Mouse (Mus musculus): Measurements from ENCODE around the gene Trio. TPM values are rescaled to one million over a fixed set of nuclear protein-coding genes. Genes with fewer than 3 reads are reported as not detected.

Trio gene
- total RNA-seq, 2 experiments from 2014 or later, result 206 to 216 TPM

GRCm38 (mm10) chr15:27951195-27951594 is 74.5 kb downstream of the Trio start:
- DNase-seq (ENCODE audit: low spot score in 2 of 2), result no peak

DNA sequence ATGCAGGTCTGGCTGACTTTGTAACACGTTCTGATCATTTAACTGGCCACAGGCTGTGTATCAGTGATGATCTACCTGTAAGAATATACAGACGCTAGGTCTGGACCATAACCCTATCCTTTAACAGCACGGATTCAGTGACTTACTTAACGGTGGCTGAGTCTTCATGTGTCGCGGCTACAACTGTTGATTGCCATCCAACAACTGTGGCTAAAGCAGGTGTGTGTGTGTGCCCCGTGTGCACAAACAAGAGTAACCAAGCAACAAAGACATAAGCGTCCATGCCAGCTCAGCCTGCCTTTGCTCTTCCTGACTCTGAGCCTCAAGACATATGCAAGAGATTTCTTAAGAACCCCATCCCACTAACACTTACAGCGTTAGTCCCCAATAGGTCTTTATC is 76.5 kb downstream of the Trio start:
- no peak for DNase-seq (ENCODE audit: low spot score in 2 of 2)

DNA sequence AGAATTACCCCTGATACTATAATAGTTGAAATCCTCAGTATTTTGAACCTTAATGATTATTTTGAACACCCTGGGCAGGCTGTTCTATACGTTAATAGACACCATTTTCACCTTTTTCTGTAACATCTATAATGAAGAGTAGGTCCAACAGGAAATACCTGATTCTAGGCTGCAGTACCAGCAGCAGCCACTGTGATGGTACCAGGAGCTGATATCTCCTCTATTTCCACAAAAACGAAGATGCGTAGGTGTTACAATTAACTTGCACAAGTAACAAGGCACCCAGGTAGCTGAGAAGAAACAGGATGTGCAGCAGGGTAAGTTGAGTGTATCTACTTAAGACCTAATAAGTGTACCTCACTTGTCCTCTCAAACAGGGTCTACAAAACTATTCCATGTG is 77.8 kb downstream of the Trio start:
- no peak for DNase-seq (ENCODE audit: low spot score in 2 of 2)

DNA sequence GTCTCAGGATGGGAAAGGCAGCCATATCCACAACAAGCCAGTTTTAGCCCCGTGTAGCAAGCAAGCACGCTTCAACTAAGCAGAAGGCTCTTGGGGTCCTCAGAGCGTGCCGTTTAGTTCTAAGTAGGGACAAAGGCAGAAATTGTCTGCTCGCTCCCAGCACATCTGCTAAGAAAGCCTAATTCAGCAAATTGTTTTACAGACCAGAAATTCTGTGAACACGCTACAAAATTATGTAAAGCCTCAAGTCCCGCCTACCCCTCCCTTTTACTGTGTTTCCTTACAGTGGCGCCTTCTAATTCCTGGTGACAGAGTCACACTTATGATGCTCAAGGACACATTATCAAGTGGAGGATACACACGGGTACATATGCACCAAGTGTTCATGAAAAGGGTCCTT is 80.1 kb downstream of the Trio start:
- peak in 1 of 2 experiments; percentile 13 for DNase-seq (ENCODE audit: low spot score in 2 of 2)

DNA sequence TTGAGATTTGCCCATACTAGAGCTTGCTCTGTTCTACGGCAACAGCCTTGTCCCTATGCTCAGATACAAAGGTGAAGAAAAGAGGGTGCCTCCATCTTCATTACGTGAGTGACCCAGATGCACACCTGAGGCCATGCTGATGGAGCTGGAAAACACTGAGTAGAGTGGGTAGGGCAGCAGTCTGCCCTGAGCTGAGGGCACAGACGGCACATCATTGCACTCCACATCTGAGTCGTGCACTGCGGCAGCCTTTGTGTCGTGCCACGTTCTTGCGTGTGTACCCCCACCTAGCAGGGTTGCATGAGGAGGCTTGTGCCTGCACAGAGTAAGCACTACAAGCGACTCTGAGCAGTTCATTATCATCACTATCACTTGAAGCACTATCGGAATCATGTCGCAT is 80.8 kb downstream of the Trio start:
- no peak for DNase-seq (ENCODE audit: low spot score in 2 of 2)

DNA sequence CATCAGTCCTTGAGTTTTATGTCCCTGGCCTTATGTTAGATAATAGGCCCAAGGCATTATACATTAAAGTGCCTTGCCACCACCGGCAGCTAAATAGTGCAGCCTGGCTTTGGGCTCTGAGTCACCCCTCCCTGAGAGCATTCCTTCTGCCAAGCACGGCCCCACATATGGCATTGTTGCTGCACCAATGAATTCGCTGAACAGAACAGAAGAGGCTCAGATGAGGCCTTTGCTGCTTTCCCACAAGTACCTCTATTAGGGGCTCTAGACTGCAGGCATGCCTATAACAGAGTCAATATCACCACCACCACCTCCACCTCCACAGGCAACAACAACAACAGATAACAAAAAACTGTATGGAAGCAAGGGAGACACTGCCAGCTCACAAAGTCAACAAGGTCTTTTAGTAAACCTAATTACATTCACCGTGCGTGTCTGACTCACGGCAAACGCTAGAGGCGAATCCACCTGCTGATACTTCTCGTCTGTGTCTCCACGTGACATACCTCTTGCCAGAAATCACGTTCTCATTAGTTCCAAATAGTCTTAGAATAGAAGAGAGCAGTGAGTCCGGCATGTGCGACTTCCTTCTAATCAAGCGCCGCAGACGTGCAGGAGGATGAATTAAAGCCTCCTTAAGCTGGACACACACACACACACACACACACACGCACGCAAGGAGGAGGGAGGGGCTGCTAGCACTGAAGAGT is 82.0 kb downstream of the Trio start:
- DNase-seq (ENCODE audit: low spot score in 2 of 2), result peak; percentile 43 to 65

DNA sequence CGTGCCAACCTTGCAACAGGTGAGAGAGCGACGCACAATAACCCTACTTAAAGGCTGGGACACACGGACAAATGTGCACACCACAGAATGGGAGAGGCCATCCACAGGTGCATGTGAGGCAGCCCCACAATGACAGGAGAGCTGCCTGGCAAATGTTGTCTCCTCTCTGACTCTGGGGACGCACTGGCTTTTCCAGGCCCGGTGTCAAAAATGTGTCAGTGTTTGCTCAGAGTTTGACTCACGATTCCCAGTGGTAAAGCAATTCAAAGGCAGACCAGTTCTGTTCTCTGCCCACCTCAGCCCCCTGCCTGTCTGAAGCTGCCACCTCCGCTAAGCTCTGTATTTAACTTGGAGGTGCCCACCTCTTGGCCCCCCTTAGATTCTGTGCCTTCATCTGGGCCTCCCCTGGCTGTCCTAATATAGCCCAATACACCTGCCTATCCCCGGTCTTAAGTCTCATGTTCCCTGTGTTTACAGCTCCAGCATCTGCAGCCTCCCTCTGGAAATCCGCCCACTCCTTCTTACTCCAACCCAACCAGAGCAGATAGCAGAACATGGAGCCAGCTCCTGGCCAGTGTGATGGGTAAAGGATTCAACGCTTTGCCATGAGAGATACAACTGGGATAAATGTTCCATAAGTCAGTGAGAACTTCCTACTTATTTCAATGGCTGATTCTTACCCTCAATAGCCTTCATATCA is 83.3 kb downstream of the Trio start:
- DNase-seq (ENCODE audit: low spot score in 2 of 2), result no peak

DNA sequence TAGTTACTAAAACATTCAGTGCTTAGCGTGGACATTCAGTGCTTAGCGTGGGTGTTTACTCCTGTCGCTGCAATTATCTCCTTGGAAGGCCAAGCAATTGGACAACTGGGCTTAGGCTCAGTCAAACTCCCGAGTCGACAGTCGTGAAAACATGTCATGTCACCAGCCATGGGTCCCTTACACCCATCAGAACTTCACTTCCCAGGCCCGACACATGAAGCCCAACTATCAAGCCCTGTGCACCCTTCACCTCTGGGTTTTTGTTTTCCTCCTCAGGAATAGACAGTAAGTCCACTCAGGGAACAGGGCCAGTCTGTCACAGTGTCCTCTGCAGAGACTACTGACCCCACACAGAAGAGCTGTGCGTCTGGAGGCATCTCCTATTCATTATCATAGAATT is 84.2 kb downstream of the Trio start:
- no peak for DNase-seq (ENCODE audit: low spot score in 2 of 2)

DNA sequence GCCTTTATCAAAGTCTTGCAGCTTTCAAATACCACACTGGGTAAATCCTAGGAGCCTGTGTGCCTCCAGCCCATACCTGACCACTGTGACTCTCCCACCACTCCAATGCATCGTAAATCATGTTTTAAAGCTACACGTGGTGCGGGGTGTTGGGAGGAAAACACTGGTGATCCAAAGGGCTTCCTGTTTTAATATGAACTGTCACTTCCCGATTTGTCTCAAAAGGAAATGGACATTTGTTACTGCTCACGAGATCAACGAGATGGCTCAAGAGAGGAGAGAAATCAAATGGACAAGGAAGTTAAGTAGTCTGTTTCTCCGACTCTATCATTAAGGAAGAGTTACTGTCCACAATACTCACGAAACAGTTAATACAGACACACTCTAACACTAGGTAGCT is 84.6 kb downstream of the Trio start:
- no peak for DNase-seq (ENCODE audit: low spot score in 2 of 2)

GRCm38 (mm10) chr15:27940032-27940431 is 85.6 kb downstream of the Trio start:
- no peak for DNase-seq (ENCODE audit: low spot score in 2 of 2)

DNA sequence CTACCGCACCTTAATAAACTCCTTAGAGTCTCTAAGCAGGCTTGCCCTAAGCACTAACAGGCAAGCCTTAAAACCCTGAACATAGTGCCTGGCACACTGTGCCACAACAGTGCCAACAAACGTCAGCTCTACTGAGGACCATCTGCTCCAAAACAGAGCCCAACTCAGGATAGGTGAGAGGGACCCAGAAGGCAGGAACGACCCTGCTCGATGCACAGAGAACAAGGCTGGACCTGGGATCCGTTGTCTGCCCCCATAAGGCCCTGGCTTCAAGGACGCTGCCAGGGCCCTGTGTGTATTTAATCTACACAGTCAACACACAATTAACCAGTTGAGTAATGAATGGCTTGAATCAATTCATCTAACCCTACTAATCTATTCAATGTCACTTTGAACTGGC is 86.8 kb downstream of the Trio start:
- peak in 1 of 2 experiments; percentile 47 for DNase-seq (ENCODE audit: low spot score in 2 of 2)

- DNase-seq (ENCODE audit: low spot score in 2 of 2), result no peak
Observed at GRCm38 (mm10) chr15:27937861-27938833, 87.5 kb downstream of the Trio start.

- DNase-seq (ENCODE audit: low spot score in 2 of 2), result peak; percentile 67 to 68
Observed at GRCm38 (mm10) chr15:27937003-27937860, 88.4 kb downstream of the Trio start.

GRCm38 (mm10) chr15:27935772-27936746 is 89.6 kb downstream of the Trio start:
- DNase-seq (ENCODE audit: low spot score in 2 of 2), result no peak

- DNase-seq (ENCODE audit: low spot score in 2 of 2), result no peak
Observed at GRCm38 (mm10) chr15:27933270-27933669, 92.4 kb downstream of the Trio start.

DNA sequence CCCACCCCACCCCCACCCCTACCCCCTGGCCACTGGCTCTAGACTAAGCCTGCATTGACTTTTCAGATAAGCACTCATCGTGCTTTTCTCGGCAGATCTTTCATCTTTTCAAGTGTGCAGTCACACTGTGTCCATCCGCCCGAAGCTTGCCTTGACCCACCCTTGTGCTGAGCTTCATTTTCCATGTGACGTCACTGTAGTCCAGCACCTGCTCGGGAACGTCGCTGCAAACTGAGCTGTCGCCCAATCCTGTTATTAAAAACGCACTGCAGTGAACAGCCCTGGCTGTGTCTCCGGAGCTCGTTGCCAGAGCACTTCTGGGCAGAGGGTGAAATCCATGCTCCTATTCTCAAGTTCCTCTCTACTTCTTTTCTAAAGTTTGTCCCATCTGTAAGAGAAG is 93.8 kb downstream of the Trio start:
- no peak for DNase-seq (ENCODE audit: low spot score in 2 of 2)

DNA sequence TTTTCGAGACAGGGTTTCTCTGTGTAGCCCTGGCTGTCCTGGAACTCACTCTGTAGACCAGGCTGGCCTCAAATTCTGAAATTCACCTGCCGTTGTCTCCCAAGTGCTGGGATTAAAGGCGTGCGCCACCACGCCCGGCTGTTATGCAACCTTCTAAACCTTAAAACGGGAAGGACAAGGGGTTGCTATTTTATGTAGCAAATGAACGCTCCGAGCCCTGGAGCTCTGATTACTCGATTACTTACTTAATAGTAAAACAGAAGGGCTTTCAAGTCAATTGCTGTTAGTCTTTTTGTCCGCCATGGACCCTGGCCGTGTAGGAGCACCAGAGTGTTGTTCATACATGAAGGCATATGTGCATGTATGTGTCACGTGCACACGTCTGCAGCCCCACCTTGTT is 94.2 kb downstream of the Trio start:
- no peak for DNase-seq (ENCODE audit: low spot score in 2 of 2)

GRCm38 (mm10) chr15:27927614-27928013 is 98.0 kb downstream of the Trio start:
- DNase-seq (ENCODE audit: low spot score in 2 of 2), result no peak

DNA sequence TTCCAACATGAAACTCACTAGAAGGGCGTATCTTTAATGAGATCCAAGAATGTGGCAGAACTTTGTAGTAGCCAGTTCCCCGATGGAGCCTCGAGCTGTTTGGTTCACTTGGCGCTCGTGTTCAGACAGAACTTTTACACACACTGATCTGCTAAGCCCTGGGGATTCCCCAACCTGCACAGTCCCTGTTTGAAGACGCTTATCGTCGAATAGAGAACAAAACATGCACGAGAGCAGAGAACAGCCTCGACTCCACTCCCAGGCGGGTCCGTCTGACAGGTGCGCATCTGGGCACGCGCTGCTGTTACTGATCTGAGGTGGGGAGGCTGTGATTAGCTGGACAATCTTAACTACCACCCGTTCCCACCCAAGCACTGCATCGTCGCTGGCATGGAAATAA is 98.7 kb downstream of the Trio start:
- DNase-seq (ENCODE audit: low spot score in 2 of 2), result no peak

GRCm38 (mm10) chr15:27926450-27926849 is 99.2 kb downstream of the Trio start:
- no peak for DNase-seq (ENCODE audit: low spot score in 2 of 2)
